Mouse (Mus musculus): ENCODE results near the gene Vmn2r20.
"Not testable (repeated sequence)": the region's sequence is repeated elsewhere in the genome, so short reads cannot be mapped to it uniquely, and the experiment has no call there.

Vmn2r20 gene

DNA sequence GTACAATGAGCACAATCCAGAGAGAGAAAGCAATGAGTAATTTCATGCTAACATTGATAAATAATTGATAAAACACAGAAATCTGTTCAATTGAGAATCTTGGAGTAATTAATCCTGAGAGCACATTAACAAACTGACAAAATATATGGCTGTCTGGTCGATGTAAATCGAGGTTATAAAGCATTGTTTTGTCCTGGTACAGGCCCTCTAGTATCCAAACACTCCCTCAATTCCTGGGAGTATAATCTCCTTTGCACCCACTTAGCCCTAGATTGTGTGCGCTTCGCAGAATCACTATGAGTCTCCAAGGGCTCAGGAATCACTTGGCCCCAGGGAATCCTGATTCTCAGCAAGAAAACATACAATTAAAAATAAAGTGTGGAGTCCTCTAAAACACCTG lies at the start of gene Vmn2r20:
TSS of gene Vmn2r20 (minus strand) at position 101 of the 400 bp plus-strand sequence.
- not testable (repeated sequence) for DNase-seq (ENCODE audit: low read depth, low spot score)

DNA sequence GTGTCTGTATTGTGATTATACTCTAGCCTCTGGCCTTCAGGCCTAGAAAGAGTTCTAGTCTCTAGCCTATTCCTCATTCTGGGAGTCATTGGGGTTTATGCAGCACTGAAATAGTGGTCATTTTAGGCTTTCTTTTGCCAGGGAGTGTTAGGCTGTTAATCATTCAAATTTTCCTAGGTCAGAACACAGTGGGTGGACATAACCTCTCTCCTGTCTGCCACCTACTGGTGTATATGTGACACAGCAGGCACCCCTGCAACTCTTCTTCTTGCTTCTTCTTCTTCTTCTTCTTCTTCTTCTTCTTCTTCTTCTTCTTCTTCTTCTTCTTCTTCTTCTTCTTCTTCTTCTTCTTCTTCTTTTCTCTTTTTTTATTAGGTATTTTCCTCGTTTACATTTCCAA lies 6.5 kb upstream of the Vmn2r20 start:
- DNase-seq (ENCODE audit: low read depth, low spot score) = not testable (repeated sequence)

DNA sequence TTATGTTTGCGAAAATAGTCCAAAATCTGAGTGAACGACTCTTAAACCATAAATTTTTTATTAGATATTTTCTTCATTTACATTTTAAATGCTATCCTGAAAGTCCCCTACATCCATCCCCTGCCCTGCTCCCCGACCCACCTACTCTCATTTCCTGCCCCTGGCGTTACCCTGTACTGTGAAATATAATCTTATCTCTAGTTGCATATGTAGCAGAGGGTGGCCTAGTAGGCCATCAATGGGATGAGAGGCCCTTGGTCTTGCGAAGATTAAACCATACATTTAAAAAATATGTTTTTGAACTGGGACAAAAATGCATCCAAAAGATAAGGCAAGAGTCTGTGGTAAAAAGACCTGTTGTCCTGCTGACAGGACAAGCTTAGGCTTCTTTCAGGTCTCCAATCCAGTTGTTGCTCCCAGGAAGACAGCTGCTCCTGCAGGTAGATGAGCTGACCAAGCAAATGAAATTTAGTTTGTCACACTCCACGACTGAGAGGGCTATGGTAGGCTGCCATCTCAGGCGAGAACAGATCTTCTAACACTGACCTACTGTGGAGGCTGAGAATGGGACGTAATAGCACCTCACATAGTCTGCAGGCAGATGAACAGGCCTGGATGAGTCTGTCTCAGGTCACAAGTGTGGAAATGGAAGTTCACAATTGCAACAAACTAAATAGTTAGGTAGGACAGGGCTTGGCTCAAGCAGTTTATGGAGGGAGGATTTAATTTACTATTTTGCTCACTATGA lies 10.8 kb downstream of the Vmn2r20 start:
- DNase-seq (ENCODE audit: low read depth, low spot score) = not testable (repeated sequence)

DNA sequence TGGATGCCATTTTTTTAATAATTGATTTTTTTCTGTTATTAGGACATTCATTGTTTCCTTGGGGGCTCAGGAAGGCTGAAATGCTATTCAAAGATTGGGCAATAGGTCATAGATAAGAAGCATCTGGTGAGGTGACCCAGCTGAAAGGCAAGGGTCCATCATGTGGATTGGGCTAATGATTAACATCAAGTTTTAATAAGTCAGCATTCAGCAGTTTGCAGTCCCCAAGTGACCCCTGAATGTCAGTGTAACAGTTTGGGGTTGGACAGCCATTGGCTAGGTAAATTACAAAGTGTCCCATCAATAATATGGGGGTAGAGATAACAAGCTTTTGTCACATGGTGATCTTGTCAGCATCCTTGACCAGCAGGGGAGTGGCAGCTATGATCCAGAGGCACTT lies 29.1 kb downstream of the Vmn2r20 start:
- not testable (repeated sequence) for DNase-seq (ENCODE audit: low read depth, low spot score)

DNA sequence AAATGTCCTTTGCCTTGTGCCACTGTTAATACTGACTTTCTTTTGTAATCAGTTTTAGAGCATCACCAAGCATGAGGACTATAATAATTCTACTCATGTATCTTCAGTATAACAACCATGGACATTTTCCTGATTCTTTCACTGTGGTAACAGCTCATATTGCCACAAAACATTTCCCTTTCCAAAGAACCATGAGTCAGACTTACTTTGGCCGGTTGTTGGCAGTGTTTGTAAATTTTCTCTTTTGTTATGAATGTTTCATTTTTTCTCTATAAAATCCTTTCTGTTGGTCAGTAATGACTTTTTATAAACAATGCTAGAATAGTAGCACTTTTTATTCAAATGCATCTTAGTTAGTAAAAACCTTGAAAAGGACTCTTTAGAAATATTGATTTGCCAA lies 71.8 kb downstream of the Vmn2r20 start:
- DNase-seq (ENCODE audit: low read depth, low spot score) = no peak

DNA sequence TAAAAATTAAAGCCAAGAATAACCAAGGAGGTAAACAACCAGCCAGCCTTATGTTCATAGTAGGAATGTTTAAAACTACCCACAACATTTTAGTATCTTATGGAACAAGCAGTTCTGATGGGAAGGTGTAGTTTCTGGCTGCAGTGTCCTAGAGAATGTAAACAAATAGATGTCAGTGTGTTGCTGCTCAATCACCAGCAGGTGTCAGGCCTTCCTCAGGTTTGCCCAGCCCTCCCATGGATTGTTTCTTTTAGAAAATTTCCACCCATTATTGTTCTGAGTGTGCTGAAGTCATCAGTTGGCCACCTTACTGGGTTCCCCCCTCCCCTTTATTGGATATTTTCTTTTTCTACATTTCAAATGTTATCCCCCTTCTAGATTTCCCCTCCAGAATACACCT lies 77.8 kb downstream of the Vmn2r20 start:
- no peak for DNase-seq (ENCODE audit: low read depth, low spot score)

DNA sequence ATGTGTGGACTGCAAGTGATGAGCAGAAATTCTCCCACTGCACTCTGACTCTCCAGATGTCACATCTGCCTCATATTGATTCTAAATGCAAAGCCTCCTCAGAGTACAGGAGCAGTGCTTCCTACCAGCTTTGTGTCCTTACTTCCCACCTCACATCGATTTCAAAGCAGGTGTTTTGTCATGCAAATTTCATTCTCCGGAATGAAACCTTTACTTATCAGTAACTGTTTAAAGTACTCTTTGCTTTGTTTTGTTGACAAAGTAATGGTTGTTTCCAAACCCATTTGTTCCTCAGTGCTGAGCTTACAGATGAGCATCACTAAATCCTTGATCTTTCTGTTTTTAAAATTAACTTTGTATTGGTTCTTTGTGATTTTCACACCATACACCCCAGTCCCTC lies 85.4 kb downstream of the Vmn2r20 start:
- DNase-seq (ENCODE audit: low read depth, low spot score) = no peak
